Mouse (Mus musculus): Measurements from ENCODE around the gene Cerk. TPM values are rescaled to one million over a fixed set of nuclear protein-coding genes. Genes with fewer than 3 reads are reported as not detected.
"Not testable (repeated sequence)": the region's sequence is repeated elsewhere in the genome, so short reads cannot be mapped to it uniquely, and the experiment has no call there.

The Cerk gene
- total RNA-seq, 2 experiments from 2014 or later = 46.6 to 46.8 TPM

GRCm38 (mm10) chr15:86169817-86170110 is 16.2 kb downstream of the Cerk start:
- no peak for DNase-seq (ENCODE audit: low spot score in 2 of 2)
- intact Hi-C loops (cut with DNase I) = loop anchor here (5.0 kb wide), 1 partner anchor 58 kb away; no protein-coding TSS in a partner anchor

GRCm38 (mm10) chr15:86168941-86169816 is 16.8 kb downstream of the Cerk start:
- intact Hi-C loops (cut with DNase I) = loop anchor here (5.0 kb wide), 1 partner anchor 58 kb away; no protein-coding TSS in a partner anchor
- no peak for DNase-seq (ENCODE audit: low spot score in 2 of 2)

- intact Hi-C loops (cut with DNase I) = loop anchor here (5.0 kb wide), 1 partner anchor 59 kb away; no protein-coding TSS in a partner anchor
- peak in 1 of 2 experiments; percentile 48 for DNase-seq (ENCODE audit: low spot score in 2 of 2)
These were observed 17.5 kb downstream of the Cerk start for GRCm38 (mm10) chr15:86168505-86168867.

- DNase-seq (ENCODE audit: low spot score in 2 of 2) = peak in 1 of 2 experiments; percentile 37
- intact Hi-C loops (cut with DNase I) = loop anchor here (5.0 kb wide), 1 partner anchor 59 kb away; no protein-coding TSS in a partner anchor
These were observed 18.0 kb downstream of the Cerk start for GRCm38 (mm10) chr15:86167787-86168504.

- DNase-seq (ENCODE audit: low spot score in 2 of 2) = no peak
- intact Hi-C loops (cut with DNase I) = loop anchor here (5.0 kb wide), 1 partner anchor 60 kb away; no protein-coding TSS in a partner anchor
These were observed 18.8 kb downstream of the Cerk start for GRCm38 (mm10) chr15:86167032-86167655.

- no peak for DNase-seq (ENCODE audit: low spot score in 2 of 2)
- intact Hi-C loops (cut with DNase I) = loop anchor here (5.0 kb wide), 1 partner anchor 61 kb away; no protein-coding TSS in a partner anchor
These were observed 19.9 kb downstream of the Cerk start for GRCm38 (mm10) chr15:86165811-86166590.

- no peak for DNase-seq (ENCODE audit: low spot score in 2 of 2)
- intact Hi-C loops (cut with DNase I) = loop anchor here (5.0 kb wide), 1 partner anchor 62 kb away; no protein-coding TSS in a partner anchor
These were observed 21.1 kb downstream of the Cerk start for GRCm38 (mm10) chr15:86164718-86165345.

- intact Hi-C loops (cut with DNase I) = not testable (repeated sequence)
These were observed 24.1 kb downstream of the Cerk start for GRCm38 (mm10) chr15:86161800-86162199.

GRCm38 (mm10) chr15:86160906-86161305 is 25.0 kb downstream of the Cerk start:
- intact Hi-C loops (cut with DNase I) = no loop called here
- DNase-seq (ENCODE audit: low spot score in 2 of 2) = no peak

More at GRCm38 (mm10) chr15:86161800-86162199, 24.1 kb downstream of the Cerk start:
- DNase-seq (ENCODE audit: low spot score in 2 of 2) = not testable (repeated sequence)

GRCm38 (mm10) chr15:86159719-86160118 is 26.2 kb downstream of the Cerk start:
- no peak for DNase-seq (ENCODE audit: low spot score in 2 of 2)
- intact Hi-C loops (cut with DNase I) = no loop called here

- no peak for DNase-seq (ENCODE audit: low spot score in 2 of 2)
- intact Hi-C loops (cut with DNase I) = no loop called here
These were observed 26.8 kb downstream of the Cerk start for GRCm38 (mm10) chr15:86159093-86159492.

- intact Hi-C loops (cut with DNase I) = no loop called here
- no peak for DNase-seq (ENCODE audit: low spot score in 2 of 2)
These were observed 29.4 kb downstream of the Cerk start for GRCm38 (mm10) chr15:86156492-86156891.

- intact Hi-C loops (cut with DNase I) = no loop called here
- DNase-seq (ENCODE audit: low spot score in 2 of 2) = no peak
These were observed 32.4 kb downstream of the Cerk start for GRCm38 (mm10) chr15:86153481-86153960.

- intact Hi-C loops (cut with DNase I) = no loop called here
- DNase-seq (ENCODE audit: low spot score in 2 of 2) = no peak
These were observed 35.3 kb downstream of the Cerk start for GRCm38 (mm10) chr15:86150593-86150992.

GRCm38 (mm10) chr15:86146922-86147321 is 39.0 kb downstream of the Cerk start:
- intact Hi-C loops (cut with DNase I) = no loop called here
- DNase-seq (ENCODE audit: low spot score in 2 of 2) = no peak

GRCm38 (mm10) chr15:86145046-86145445 is 40.9 kb downstream of the Cerk start:
- no peak for DNase-seq (ENCODE audit: low spot score in 2 of 2)
- intact Hi-C loops (cut with DNase I) = no loop called here

- intact Hi-C loops (cut with DNase I) = no loop called here
- no peak for DNase-seq (ENCODE audit: low spot score in 2 of 2)
These were observed 41.4 kb downstream of the Cerk start for GRCm38 (mm10) chr15:86144577-86144976.

- peak; percentile 73 to 75 for DNase-seq (ENCODE audit: low spot score in 2 of 2)
- intact Hi-C loops (cut with DNase I) = no loop called here
These were observed 45.6 kb downstream of the Cerk start for GRCm38 (mm10) chr15:86140323-86140722.

Data from left cerebral cortex, postnatal 14 days (tissue).